Mouse (Mus musculus): ENCODE measurements at regions not wholly inside any gene's neighbourhood (a gene's known extent, or its start where the extent isn't known, plus 50 kb on each side); places are given as distances from the start of the nearest gene placed in this dataset.

GRCm38 (mm10) chr14:64590611-64591010 is 486.5 kb downstream of the Prss52 start:
- peak overlapping the region; percentile 30 for H3K4me3 ChIP-seq (replicated peaks)
- no peaks in the 10 kb centered on the region for H3K9me3 ChIP-seq
- no peak for ATAC-seq (ENCODE audit: insufficient read depth, low FRiP score, low read depth)
- peak overlapping the region; percentile 21; the same call in 1 of the 2 replicates for H3K4me2 ChIP-seq
- H3K27ac ChIP-seq, result no peak overlapping the region
- WGBS, result 3% methylated on average over 15 of the region's 15 CpGs
- no peak overlapping the region for H3K9ac ChIP-seq
- peaks cover 26% of the 10 kb centered on the region for H3K4me1 ChIP-seq
- peaks cover 76% of the 10 kb centered on the region for H3K27me3 ChIP-seq (replicated peaks)
- H3K36me3 ChIP-seq, result no peaks in the 10 kb centered on the region

GRCm38 (mm10) chr14:64591091-64591976 is 487.2 kb downstream of the Prss52 start:
- 17% methylated on average over 14 of the region's 14 CpGs for WGBS
- no peak overlapping the region for H3K9ac ChIP-seq
- H3K36me3 ChIP-seq, result no peaks in the 10 kb centered on the region
- no peak overlapping the region; the same call in 1 of the 2 replicates for H3K4me3 ChIP-seq (replicated peaks)
- H3K4me2 ChIP-seq, result 0 out of 2 replicates have a peak overlapping the region, but pooled peaks have one; percentile 21
- H3K9me3 ChIP-seq, result no peaks in the 10 kb centered on the region
- peaks cover 69% of the 10 kb centered on the region for H3K27me3 ChIP-seq (replicated peaks)
- no peak overlapping the region for H3K27ac ChIP-seq
- peaks cover 26% of the 10 kb centered on the region for H3K4me1 ChIP-seq
- ATAC-seq (ENCODE audit: insufficient read depth, low FRiP score, low read depth), result no peak

- Histone ChIP-seq H3K4me3 (replicated peaks) (no peak overlapping the region), H3K4me2 (no peak overlapping the region), H3K27me3 (replicated peaks) (peaks cover 60% of the 10 kb centered on the region), H3K4me1 (peaks cover 20% of the 10 kb centered on the region), H3K36me3 (no peaks in the 10 kb centered on the region), H3K9ac (no peak overlapping the region), H3K27ac (no peak overlapping the region), H3K9me3 (no peaks in the 10 kb centered on the region)
- no peak for ATAC-seq (ENCODE audit: insufficient read depth, low FRiP score, low read depth)
- 59% methylated on average over 6 of the region's 6 CpGs for WGBS
Observed at GRCm38 (mm10) chr14:64592176-64592575, 488.1 kb downstream of the Prss52 start.

- Histone ChIP-seq H3K9me3 (no peaks in the 10 kb centered on the region), H3K36me3 (no peaks in the 10 kb centered on the region), H3K27me3 (replicated peaks) (peaks cover 54% of the 10 kb centered on the region), H3K27ac (no peak overlapping the region), H3K4me3 (replicated peaks) (no peak overlapping the region), H3K4me1 (peaks cover 14% of the 10 kb centered on the region), H3K9ac (no peak overlapping the region), H3K4me2 (no peak overlapping the region)
- WGBS, result 73% methylated on average over 13 of the region's 13 CpGs
- no peak for ATAC-seq (ENCODE audit: insufficient read depth, low FRiP score, low read depth)
Observed at GRCm38 (mm10) chr14:64592706-64593320, 488.7 kb downstream of the Prss52 start.

- no peaks in the 10 kb centered on the region for H3K9me3 ChIP-seq
- peaks cover 47% of the 10 kb centered on the region for H3K27me3 ChIP-seq (replicated peaks)
- peaks cover 13% of the 10 kb centered on the region for H3K4me1 ChIP-seq
- H3K36me3 ChIP-seq, result no peaks in the 10 kb centered on the region
- ATAC-seq (ENCODE audit: insufficient read depth, low FRiP score, low read depth), result no peak
- H3K27ac ChIP-seq, result no peak overlapping the region
- H3K4me2 ChIP-seq, result no peak overlapping the region
- H3K4me3 ChIP-seq (replicated peaks), result no peak overlapping the region
- 33% methylated on average over 4 of the region's 4 CpGs for WGBS
- no peak overlapping the region for H3K9ac ChIP-seq
Observed at GRCm38 (mm10) chr14:64593564-64593963, 489.5 kb downstream of the Prss52 start.

- Histone ChIP-seq H3K9me3 (no peaks in the 10 kb centered on the region), H3K4me1 (peaks cover 13% of the 10 kb centered on the region), H3K27me3 (replicated peaks) (peaks cover 42% of the 10 kb centered on the region), H3K4me2 (no peak overlapping the region), H3K9ac (no peak overlapping the region), H3K27ac (no peak overlapping the region), H3K4me3 (replicated peaks) (no peak overlapping the region), H3K36me3 (no peaks in the 10 kb centered on the region)
- 65% methylated on average over 7 of the region's 7 CpGs for WGBS
- no peak for ATAC-seq (ENCODE audit: insufficient read depth, low FRiP score, low read depth)
Observed at GRCm38 (mm10) chr14:64594021-64594561, 490.0 kb downstream of the Prss52 start.

- no peak for ATAC-seq (ENCODE audit: insufficient read depth, low FRiP score, low read depth)
- no peak overlapping the region for H3K4me3 ChIP-seq (replicated peaks)
- H3K4me1 ChIP-seq, result peaks cover 6% of the 10 kb centered on the region
- no peak overlapping the region for H3K9ac ChIP-seq
- WGBS, result 47% methylated on average over 10 of the region's 10 CpGs
- peaks cover 33% of the 10 kb centered on the region for H3K27me3 ChIP-seq (replicated peaks)
- no peaks in the 10 kb centered on the region for H3K36me3 ChIP-seq
- H3K9me3 ChIP-seq, result no peaks in the 10 kb centered on the region
- no peak overlapping the region for H3K27ac ChIP-seq
- H3K4me2 ChIP-seq, result no peak overlapping the region
Observed at GRCm38 (mm10) chr14:64594811-64595522, 490.9 kb downstream of the Prss52 start.

GRCm38 (mm10) chr14:64595523-64595889 is 491.4 kb downstream of the Prss52 start:
- H3K27ac ChIP-seq, result no peak overlapping the region
- no peak overlapping the region for H3K4me3 ChIP-seq (replicated peaks)
- ATAC-seq (ENCODE audit: insufficient read depth, low FRiP score, low read depth), result no peak
- H3K27me3 ChIP-seq (replicated peaks), result peaks cover 27% of the 10 kb centered on the region
- 39% methylated on average over 1 of the region's 1 CpGs for WGBS
- H3K9me3 ChIP-seq, result no peaks in the 10 kb centered on the region
- no peak overlapping the region for H3K9ac ChIP-seq
- no peak overlapping the region for H3K4me2 ChIP-seq
- peaks cover 2% of the 10 kb centered on the region; the same call in 1 of the 2 replicates for H3K4me1 ChIP-seq
- no peaks in the 10 kb centered on the region for H3K36me3 ChIP-seq

- H3K27ac ChIP-seq, result no peak overlapping the region
- H3K9me3 ChIP-seq, result no peaks in the 10 kb centered on the region
- no peaks in the 10 kb centered on the region for H3K36me3 ChIP-seq
- peaks cover 24% of the 10 kb centered on the region for H3K27me3 ChIP-seq (replicated peaks)
- WGBS, result 87% methylated on average over 4 of the region's 4 CpGs
- no peak overlapping the region for H3K9ac ChIP-seq
- H3K4me3 ChIP-seq (replicated peaks), result no peak overlapping the region
- no peaks in the 10 kb centered on the region for H3K4me1 ChIP-seq
- no peak for ATAC-seq (ENCODE audit: insufficient read depth, low FRiP score, low read depth)
- H3K4me2 ChIP-seq, result no peak overlapping the region
Observed at GRCm38 (mm10) chr14:64595891-64596290, 491.8 kb downstream of the Prss52 start.

GRCm38 (mm10) chr14:64597218-64597617 is 493.1 kb downstream of the Prss52 start:
- no peaks in the 10 kb centered on the region for H3K4me1 ChIP-seq
- H3K27ac ChIP-seq, result no peak overlapping the region
- H3K9me3 ChIP-seq, result no peaks in the 10 kb centered on the region
- no peak overlapping the region for H3K4me2 ChIP-seq
- no peaks in the 10 kb centered on the region for H3K36me3 ChIP-seq
- no peak overlapping the region for H3K9ac ChIP-seq
- H3K4me3 ChIP-seq (replicated peaks), result no peak overlapping the region
- WGBS, result 78% methylated on average over 8 of the region's 8 CpGs
- ATAC-seq (ENCODE audit: insufficient read depth, low FRiP score, low read depth), result no peak
- H3K27me3 ChIP-seq (replicated peaks), result peaks cover 11% of the 10 kb centered on the region

All from stomach, embryonic 15.5 days (tissue).